Mouse (Mus musculus) limb, embryonic 15.5 days (tissue): ENCODE measurements around the gene Olfr412. TPM values are rescaled to one million over a fixed set of nuclear protein-coding genes. Genes with fewer than 3 reads are reported as not detected.

Experiments
- ATAC-seq: fragments of 200-750 bp; cut with Nextera tagmentation; 2 replicates; pipeline ENCODE4 v1.8.0; 2017; ENCODE audit warnings: low read depth, moderate TSS enrichment; ENCODE audit not compliant: insufficient number of reproducible peaks, low FRiP score, low TSS enrichment
- H3K27ac ChIP-seq: fragments of 300-500 bp; sonication (generic); 2 replicates; pipeline ENCODE4 v1.5.1; 2015; ENCODE audit warnings: moderate library complexity, mild to moderate bottlenecking, inconsistent platforms
- H3K27me3 ChIP-seq: fragments of 300-500 bp; sonication (generic); 2 replicates; pipeline ENCODE4 v1.6.1; 2015; ENCODE audit warnings: inconsistent platforms
- H3K36me3 ChIP-seq: fragments of 300-500 bp; sonication (generic); 2 replicates; pipeline ENCODE4 v1.6.1; 2015; ENCODE audit warnings: inconsistent platforms
- H3K4me1 ChIP-seq: fragments of 300-500 bp; sonication (generic); 2 replicates; pipeline ENCODE4 v1.6.1; 2015; ENCODE audit warnings: inconsistent platforms
- H3K4me2 ChIP-seq: fragments of 300-500 bp; sonication (generic); 2 replicates; pipeline ENCODE4 v1.6.1; 2015; ENCODE audit warnings: mild to moderate bottlenecking, inconsistent platforms
- H3K4me3 ChIP-seq: fragments of 300-500 bp; sonication (generic); 2 replicates; pipeline ENCODE4 v1.5.1; 2015; ENCODE audit warnings: mild to moderate bottlenecking, inconsistent platforms
- H3K9ac ChIP-seq: fragments of 300-500 bp; sonication (generic); 2 replicates; pipeline ENCODE4 v1.6.1; 2015; ENCODE audit warnings: inconsistent platforms
- H3K9me3 ChIP-seq: fragments of 300-500 bp; sonication (generic); 2 replicates; pipeline ENCODE4 v1.6.1; 2016; ENCODE audit warnings: inconsistent platforms
- WGBS: fragments of 180-500 bp; shearing (Covaris S2); methylation state at CpG from one replicate; pipeline ENCODE4 v1.1.7; 2015; 5-methylcytosine and 5-hydroxymethylcytosine counted together
- polyA plus RNA-seq: library from polyadenylated mRNA; unstranded; fragments of >200 nt; fragmentation: Nextera tagmentation; extraction: Ambion mirVana; gene quantifications from 2 replicates; pipeline ENCODE4 v1.2.1, GENCODE M21; 2015

Gene Olfr412
- polyA plus RNA-seq, 1 experiment from 2014 or later = not detected

DNA sequence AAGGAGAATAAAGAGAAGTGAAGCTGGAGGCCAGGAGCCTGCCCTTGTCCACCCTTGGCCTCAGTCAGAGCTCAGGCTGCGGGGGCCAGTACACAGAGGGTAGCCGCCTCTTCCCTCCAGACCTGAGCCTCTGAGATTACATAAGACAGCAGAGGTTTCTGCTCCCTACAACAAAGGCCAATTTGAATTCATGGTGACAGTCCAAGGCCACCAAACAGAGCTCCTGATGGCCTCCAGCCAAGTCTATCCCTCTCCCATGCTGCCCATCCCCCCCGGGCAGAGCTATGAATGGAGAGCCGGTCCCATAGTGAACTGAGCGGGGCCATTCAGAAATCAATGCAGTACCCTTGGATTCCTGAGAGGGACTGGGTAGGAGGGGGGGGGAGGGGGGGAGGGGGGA is 31.6 kb downstream of the Olfr412 start:
- H3K27ac ChIP-seq = no peak overlapping the region
- H3K4me2 ChIP-seq = no peak overlapping the region
- H3K4me3 ChIP-seq = no peak overlapping the region
- H3K9ac ChIP-seq = no peak overlapping the region
- ATAC-seq = no peak
- no peaks in the 10 kb centered on the region for H3K27me3 ChIP-seq
- WGBS = 85% methylated on average over 5 of the region's 5 CpGs
- no peaks in the 10 kb centered on the region for H3K9me3 ChIP-seq
- H3K4me1 ChIP-seq = no peaks in the 10 kb centered on the region
- H3K36me3 ChIP-seq = no peaks in the 10 kb centered on the region

DNA sequence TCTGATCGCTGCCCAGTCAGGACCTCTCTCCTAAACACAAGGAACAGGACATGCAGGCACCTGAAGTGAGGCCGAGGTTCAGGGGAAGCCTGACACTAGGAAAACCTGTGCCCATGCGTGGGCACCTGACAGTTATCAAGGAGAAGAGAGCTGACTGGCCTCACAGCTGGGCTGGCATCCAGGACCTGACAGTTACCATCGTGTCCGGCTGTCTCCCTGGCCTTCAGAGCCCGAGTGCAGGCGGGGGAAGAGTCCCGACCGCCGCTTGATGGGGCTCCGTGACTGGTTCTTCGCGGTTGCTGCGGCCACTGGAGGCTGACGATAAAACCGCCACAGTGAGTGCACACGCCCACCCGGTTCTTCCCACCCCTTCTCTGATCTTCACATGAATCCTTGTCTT is 33.7 kb downstream of the Olfr412 start:
- ATAC-seq = no peak
- H3K27me3 ChIP-seq = no peaks in the 10 kb centered on the region
- H3K36me3 ChIP-seq = no peaks in the 10 kb centered on the region
- no peak overlapping the region for H3K4me2 ChIP-seq
- H3K4me3 ChIP-seq = no peak overlapping the region
- 86% methylated on average over 18 of the region's 18 CpGs for WGBS
- no peaks in the 10 kb centered on the region for H3K4me1 ChIP-seq
- no peak overlapping the region for H3K27ac ChIP-seq
- H3K9ac ChIP-seq = no peak overlapping the region
- no peaks in the 10 kb centered on the region for H3K9me3 ChIP-seq

DNA sequence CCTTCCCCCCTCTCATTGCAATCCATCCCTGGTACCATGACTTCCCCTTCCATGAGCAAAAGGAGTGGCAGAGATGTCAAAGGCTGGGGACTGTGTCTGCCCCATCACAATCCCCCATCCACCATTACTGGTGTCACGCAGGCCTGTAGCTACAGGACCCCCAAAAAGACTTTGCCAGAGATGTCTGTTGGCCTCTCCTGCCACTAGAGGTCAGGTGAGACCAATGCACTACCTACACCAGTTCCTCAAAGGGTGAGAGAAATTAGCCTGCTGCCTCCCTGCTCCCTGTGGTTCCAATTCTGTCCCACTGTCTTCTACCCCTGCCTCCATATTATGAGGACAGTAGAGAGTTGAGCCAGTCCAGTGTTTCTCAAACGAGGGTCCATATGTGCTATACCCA is 40.3 kb downstream of the Olfr412 start:
- Histone ChIP-seq H3K27ac (no peak overlapping the region), H3K4me1 (no peaks in the 10 kb centered on the region), H3K4me3 (no peak overlapping the region), H3K27me3 (no peaks in the 10 kb centered on the region), H3K9ac (no peak overlapping the region), H3K4me2 (no peak overlapping the region), H3K9me3 (no peaks in the 10 kb centered on the region), H3K36me3 (no peaks in the 10 kb centered on the region)
- ATAC-seq = no peak
- WGBS = 33% methylated on average over 2 of the region's 2 CpGs

DNA sequence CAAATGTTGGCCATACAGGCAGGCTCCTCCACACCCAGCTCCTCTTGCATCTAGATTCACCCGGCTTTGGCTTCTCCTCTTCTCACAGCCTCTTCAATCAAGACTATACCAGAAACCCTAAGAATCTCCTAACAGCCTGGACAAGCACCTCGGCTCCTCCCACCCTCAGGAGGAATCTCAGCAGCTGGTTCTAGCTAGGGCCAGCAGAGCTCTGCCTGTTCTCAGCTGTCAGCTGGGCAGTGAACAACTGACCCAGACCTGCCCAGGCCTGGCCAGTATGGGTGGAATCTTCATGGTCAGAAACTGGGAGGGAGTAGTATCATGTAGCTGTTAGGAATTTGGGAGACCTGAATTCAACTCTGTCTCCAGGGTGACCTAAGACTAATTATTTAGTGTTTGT is 42.3 kb downstream of the Olfr412 start:
- Histone ChIP-seq H3K9ac (no peak overlapping the region), H3K4me3 (no peak overlapping the region), H3K27me3 (no peaks in the 10 kb centered on the region), H3K4me1 (peaks cover 11% of the 10 kb centered on the region), H3K27ac (no peak overlapping the region), H3K36me3 (no peaks in the 10 kb centered on the region), H3K4me2 (no peak overlapping the region), H3K9me3 (no peaks in the 10 kb centered on the region)
- ATAC-seq = no peak
- 30% methylated on average over 2 of the region's 2 CpGs for WGBS

DNA sequence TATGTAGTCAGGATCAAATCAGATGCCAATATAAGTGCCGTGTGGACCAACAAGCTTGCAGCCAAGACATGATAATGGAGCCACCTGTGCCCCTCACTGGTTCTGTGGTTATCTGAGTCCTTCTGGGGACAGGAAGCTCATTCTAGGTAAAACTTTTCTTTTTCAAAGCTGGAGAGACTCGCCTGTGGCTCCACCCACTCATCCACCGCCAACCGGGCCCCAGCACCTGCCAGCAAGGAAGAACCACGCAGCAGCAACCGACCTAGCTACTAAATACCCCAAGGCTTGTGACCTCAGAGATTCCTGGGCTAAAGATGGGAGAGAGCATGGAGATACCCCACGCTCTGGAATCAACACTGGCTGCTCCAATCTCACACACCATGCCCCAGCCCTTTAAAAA is 43.3 kb downstream of the Olfr412 start:
- Histone ChIP-seq H3K27ac (no peak overlapping the region), H3K27me3 (no peaks in the 10 kb centered on the region), H3K4me2 (no peak overlapping the region), H3K9ac (no peak overlapping the region), H3K4me3 (no peak overlapping the region), H3K36me3 (no peaks in the 10 kb centered on the region), H3K9me3 (no peaks in the 10 kb centered on the region), H3K4me1 (peaks cover 20% of the 10 kb centered on the region)
- 61% methylated on average over 7 of the region's 7 CpGs for WGBS
- no peak for ATAC-seq

DNA sequence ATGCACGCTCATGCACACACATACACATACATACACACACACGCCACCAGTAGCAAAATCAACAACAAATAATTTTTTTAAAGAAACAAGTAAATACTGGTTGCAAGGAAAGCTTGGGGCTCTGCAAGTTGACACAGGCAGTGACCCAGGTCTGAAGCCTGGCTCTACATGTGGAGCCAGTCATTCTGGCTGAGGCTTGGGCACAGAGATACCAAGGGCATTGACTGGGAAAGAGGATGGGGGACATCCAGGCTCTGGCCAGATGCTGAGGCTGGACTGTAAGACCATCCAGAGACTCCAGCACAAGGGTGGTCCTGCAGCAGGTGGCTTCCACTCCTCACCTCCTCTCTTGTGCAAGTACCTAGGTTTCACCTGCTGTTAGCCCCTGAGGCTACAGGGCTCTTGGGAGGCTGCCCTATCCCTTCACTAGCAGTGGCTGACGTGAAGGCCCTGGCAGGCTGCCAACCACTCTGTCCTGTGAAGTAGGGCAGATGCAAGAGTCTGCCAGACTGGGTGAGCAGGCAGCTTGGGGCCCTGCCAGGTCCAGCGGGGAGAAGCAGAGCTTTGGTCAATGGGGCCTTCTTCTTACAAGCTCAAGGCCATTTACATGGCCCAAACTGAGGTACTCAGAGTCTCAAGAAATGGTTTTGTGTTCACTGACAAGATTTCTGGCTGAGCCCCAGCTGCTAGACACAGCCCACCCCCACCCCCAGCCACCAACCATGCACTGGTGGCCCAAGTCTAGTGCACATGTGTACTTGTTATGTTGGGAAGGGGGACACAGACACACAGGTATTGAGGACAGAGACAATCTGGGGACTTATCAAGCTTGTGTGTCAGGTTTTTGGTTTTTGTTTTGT is 46.9 kb downstream of the Olfr412 start:
- no peak overlapping the region for H3K9ac ChIP-seq
- 43% methylated on average over 4 of the region's 4 CpGs for WGBS

DNA sequence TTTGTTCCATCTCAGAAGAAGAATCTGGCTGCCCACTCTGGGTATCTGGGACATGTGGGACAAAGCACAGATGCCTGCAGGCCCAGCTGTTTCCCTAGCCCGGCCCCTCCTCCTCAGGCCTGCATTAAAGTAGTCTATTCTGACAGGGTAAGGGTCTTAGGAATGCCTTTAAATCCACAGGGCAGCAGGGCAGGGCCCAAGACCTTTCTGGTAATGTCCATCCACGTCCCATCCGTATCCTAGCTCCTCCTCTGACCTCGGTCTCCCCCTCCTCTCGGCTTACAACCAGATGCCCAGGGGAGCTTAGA is 47.5 kb downstream of the Olfr412 start:
- no peaks in the 10 kb centered on the region for H3K36me3 ChIP-seq
- 53% methylated on average over 5 of the region's 5 CpGs for WGBS
- H3K27ac ChIP-seq = peak overlapping the region; percentile 33; the same call in 1 of the 2 replicates
- H3K27me3 ChIP-seq = no peaks in the 10 kb centered on the region
- no peaks in the 10 kb centered on the region for H3K9me3 ChIP-seq
- peaks cover 23% of the 10 kb centered on the region for H3K4me1 ChIP-seq
- H3K4me3 ChIP-seq = no peak overlapping the region
- ATAC-seq = no peak
- no peak overlapping the region for H3K9ac ChIP-seq
- H3K4me2 ChIP-seq = no peak overlapping the region

More for the DNA sequence above, 46.9 kb downstream of the Olfr412 start:
- Histone ChIP-seq H3K4me2 (no peak overlapping the region), H3K27ac (peak overlapping the region; percentile 33; the same call in 1 of the 2 replicates), H3K4me1 (peaks cover 23% of the 10 kb centered on the region), H3K36me3 (no peaks in the 10 kb centered on the region), H3K27me3 (no peaks in the 10 kb centered on the region), H3K9me3 (no peaks in the 10 kb centered on the region), H3K4me3 (no peak overlapping the region)
- ATAC-seq = peak; percentile 70; the same call in 1 of the 2 replicates

DNA sequence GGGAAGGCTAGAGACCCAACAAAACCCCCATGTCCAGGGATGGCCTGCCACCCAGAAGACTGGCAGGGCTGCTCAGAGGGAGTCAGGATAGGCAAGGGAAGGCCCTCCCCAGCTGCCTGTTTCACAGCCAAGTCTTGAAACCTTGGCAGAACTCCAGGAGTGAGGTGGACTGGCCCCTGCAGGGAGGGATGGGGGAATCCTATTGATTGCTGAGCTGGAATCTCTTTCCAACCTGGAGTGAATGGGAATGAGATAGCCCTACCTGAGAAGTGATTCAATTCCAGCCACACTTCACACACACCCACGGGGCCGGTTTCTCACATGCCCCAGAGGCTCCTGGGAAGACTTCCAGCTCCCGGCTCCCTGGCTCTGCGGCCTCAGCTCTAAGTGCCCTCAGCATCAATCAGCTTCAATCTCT is 47.9 kb downstream of the Olfr412 start:
- ATAC-seq = no peak
- Histone ChIP-seq H3K9ac (no peak overlapping the region), H3K4me2 (no peak overlapping the region), H3K27ac (peak overlapping the region; percentile 33; the same call in 1 of the 2 replicates), H3K36me3 (no peaks in the 10 kb centered on the region), H3K4me1 (peaks cover 23% of the 10 kb centered on the region), H3K9me3 (no peaks in the 10 kb centered on the region), H3K4me3 (no peak overlapping the region), H3K27me3 (no peaks in the 10 kb centered on the region)
- 36% methylated on average over 4 of the region's 4 CpGs for WGBS

DNA sequence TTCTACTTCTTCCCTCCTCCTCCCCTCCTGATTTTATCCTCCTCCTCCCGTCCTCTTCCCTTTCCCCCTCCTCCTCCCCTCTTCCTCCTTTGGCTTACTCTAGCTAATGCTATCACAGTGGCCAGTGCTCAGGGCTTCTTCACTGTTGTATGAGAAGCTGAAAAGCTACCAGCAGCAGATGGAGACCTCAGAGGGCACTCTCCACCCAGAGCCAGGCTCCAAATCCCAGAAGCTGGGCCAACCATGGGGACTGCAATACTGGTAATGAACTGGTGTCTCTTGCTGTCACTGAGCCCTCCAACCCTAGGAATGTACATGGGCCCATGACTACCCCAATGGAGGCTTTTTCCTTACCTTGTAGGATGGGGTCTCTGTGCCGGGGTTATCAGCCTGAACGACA is 50.1 kb downstream of the Olfr412 start:
- Histone ChIP-seq H3K4me3 (no peak overlapping the region), H3K36me3 (no peaks in the 10 kb centered on the region), H3K9me3 (no peaks in the 10 kb centered on the region), H3K27me3 (no peaks in the 10 kb centered on the region), H3K27ac (no peak overlapping the region), H3K9ac (no peak overlapping the region), H3K4me2 (no peak overlapping the region), H3K4me1 (peaks cover 23% of the 10 kb centered on the region)
- no peak for ATAC-seq
- WGBS = 63% methylated on average over 3 of the region's 3 CpGs

DNA sequence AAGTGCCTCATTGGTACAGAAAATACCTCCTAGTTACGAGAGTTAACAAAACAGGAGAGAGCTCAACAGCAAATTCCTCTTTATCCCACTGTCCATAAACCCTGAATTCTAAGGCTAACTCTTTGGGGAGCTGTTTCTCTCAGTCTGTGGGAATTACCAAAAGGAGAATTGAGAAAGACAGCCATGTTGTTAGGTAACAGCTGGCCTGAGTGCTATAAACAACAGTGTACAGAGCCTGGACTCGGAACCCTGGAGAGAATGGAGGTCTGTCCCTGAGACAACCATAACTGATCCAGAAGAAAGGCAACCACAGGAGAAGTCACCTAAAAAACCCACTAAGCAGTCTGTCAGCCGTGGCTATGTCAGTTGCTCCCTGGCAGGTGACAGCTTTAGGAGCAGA is 50.6 kb downstream of the Olfr412 start:
- 65% methylated on average over 3 of the region's 3 CpGs for WGBS
- Histone ChIP-seq H3K9me3 (no peaks in the 10 kb centered on the region), H3K4me1 (peaks cover 23% of the 10 kb centered on the region), H3K9ac (no peak overlapping the region), H3K36me3 (no peaks in the 10 kb centered on the region), H3K4me3 (no peak overlapping the region), H3K27ac (no peak overlapping the region), H3K27me3 (no peaks in the 10 kb centered on the region), H3K4me2 (no peak overlapping the region)
- ATAC-seq = no peak

DNA sequence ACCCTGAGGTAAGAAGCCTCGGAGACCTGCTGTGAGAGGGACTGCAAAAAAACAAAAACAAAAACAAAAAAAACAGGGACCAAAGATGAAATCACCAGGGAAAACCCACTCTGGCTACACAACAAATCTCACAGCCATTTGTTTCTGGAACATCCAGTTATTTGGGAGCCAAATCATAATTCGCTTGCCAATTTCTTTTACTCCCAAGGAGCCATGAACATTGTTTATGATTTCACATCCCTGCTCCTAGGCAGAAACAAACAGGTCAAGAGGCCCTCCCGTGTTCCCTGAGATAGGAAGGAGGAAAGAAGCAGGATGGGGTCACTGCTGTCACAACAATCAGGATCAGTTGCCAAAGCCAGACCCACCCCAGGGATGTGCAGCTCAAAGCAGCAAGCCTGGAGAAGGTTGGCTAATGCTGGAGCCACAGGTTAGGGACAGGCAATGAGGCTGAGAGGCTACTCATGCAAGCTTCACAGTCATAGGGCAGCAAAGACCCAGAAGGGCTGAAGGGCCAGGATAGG is 51.6 kb downstream of the Olfr412 start:
- H3K27ac ChIP-seq = no peak overlapping the region
- no peak for ATAC-seq
- no peak overlapping the region for H3K9ac ChIP-seq
- H3K36me3 ChIP-seq = no peaks in the 10 kb centered on the region
- no peak overlapping the region for H3K4me3 ChIP-seq
- H3K4me1 ChIP-seq = peaks cover 18% of the 10 kb centered on the region
- WGBS = 67% methylated on average over 3 of the region's 3 CpGs
- no peaks in the 10 kb centered on the region for H3K9me3 ChIP-seq
- H3K27me3 ChIP-seq = no peaks in the 10 kb centered on the region
- no peak overlapping the region for H3K4me2 ChIP-seq

DNA sequence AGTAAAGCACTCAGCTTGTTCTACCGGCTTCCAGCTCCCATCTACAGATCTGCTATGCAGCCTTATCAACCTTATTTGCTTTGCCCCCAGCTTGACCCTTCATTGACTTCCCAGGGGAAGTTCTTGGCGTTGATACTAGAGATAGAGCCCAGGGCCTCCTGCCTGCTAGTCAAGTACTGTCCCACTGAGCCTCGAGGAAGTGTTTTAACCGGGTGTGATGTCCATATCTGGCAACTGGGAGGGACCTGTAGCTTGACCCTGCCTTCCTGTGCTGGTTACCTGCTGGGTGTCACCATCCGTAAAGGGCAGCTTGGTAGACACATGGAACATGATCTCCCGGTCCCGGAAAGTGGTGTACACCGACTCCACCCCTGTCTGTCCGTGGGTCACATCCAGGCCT is 52.2 kb downstream of the Olfr412 start:
- Histone ChIP-seq H3K27ac (no peak overlapping the region), H3K9ac (no peak overlapping the region), H3K4me3 (no peak overlapping the region), H3K36me3 (no peaks in the 10 kb centered on the region), H3K27me3 (no peaks in the 10 kb centered on the region), H3K4me2 (no peak overlapping the region), H3K4me1 (peaks cover 12% of the 10 kb centered on the region), H3K9me3 (no peaks in the 10 kb centered on the region)
- ATAC-seq = no peak
- 77% methylated on average over 9 of the region's 9 CpGs for WGBS
